Mouse (Mus musculus): ENCODE data around the gene Cope.

Gene Cope

DNA sequence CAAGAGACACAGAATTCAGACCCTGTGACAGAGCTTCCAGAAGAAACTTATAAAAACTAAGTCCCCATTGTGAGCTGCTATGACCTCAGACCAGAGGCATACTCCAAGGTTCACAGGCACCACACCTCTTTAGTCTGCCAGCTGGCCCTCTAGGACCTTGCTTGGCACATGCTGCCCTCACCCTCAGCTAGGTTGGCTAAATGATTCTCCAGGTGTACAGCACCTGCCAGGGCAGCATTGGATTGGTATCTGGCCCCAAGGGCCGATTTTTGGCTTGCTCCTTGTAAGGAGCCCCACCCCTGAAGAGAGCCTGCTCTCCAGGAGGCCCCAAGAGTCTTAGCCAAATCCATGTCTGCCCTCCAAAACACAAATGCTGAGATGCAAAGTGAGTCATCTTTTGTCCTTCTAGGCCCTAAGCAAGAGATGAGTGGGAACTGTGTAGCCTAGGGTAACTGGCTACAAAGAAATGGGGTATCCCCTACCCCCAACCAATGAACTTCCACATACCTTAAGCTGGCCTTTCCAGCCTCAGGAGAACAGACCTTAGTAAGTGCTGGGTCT is 45.6 kb downstream of the Cope start:
- in situ Hi-C loops (cut with MboI, MseI): no loop called here

DNA sequence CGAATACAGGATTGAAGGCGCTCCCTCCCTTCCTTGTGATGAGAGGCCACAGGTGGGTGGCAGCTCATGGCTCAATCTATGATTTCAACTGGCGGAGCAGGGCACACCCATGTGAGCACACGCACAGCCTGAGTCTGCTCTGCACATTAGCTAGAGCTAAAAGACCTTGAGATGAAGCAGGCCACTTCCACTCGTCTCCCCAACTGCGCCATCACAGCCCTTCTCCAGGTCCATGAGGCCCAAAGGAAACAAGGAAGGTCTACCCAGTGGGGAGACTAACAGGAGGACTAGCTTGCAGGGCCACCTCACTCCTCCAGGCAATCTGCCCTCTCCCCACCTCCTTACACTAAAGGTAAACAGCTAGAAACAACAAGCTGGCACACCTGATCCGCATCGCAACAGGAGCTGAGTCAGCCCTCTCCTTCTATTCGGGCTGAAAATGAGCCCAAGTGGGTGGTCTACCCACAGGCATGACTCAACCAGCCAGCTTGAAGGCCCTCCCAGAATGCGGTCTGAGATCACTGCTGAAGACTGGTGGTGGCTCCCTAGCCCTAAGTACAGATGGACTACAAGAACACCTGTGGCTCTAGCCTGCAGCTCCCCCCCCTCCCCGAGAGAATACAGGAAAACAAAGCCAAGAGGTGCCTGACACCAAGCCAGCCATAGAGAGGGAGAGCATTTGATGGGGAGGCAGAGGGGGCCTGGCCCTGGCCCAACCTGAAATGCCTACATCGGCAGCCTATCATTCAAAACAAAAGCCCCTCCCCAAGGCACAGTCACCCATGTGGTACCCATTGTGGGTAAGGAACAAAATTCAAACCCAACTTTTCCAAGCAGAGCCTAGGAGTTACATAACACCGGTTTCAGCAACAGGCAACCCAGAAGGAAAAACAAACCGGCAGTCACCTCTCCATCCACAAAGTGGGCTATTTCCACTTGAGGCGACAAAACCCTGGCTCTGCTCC is 49.0 kb downstream of the Cope start:
- in situ Hi-C loops (cut with MboI, MseI): loop anchor here (25.0 kb wide), 1 partner anchor 1111 kb away; the partner anchor contains the start of genes Abhd8, Dda1 and Mrpl34

DNA sequence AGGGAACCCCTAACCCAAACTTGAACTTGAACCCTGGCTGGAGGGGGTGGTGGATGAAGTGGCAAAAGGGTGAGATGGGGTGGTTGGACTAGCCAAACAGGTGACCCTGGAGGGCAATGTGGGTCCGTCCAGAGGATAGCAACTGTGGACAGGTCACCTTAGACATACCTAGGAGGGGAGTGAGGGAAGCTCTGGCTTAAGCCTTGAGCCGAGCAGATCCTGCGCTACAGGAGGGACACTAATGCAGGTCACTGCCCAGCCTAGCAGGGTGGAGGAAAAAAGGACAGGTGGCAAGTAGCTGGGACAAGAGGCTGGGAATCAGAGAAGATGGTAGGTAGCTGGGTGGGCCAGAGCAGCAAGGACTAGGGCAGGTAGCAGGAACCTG is 49.7 kb downstream of the Cope start:
- in situ Hi-C loops (cut with MboI, MseI): loop anchor here (25.0 kb wide), 1 partner anchor 1110 kb away; the partner anchor contains the start of genes Abhd8, Dda1 and Mrpl34

DNA sequence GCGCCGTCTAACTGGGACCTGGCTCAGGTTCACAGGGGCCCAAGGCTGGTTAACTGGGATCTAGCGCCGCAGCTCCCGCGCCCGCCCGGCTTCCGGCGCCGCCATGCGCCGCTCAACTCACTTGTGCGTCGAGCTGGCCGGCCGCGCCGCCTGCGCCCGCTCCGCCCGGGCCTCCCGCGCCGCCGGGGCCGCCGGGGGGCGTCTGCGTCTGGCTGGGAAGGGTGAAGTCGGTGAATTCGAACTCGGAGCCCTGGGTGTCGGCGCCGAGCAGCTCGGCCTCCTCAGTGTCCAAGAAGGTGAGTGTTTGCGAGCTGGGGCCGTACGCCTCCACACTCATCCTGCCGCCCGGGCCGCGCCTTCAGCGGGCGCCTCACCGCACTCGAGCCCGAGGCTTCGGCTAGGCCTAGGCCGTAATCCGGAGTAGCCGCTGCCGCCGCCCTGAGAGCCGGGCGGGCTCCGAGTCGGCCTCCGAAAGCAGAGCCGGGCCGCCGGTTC is 50.4 kb downstream of the Cope start:
- in situ Hi-C loops (cut with MboI, MseI): loop anchor here (25.0 kb wide), 1 partner anchor 1110 kb away; the partner anchor contains the start of genes Abhd8, Dda1 and Mrpl34

DNA sequence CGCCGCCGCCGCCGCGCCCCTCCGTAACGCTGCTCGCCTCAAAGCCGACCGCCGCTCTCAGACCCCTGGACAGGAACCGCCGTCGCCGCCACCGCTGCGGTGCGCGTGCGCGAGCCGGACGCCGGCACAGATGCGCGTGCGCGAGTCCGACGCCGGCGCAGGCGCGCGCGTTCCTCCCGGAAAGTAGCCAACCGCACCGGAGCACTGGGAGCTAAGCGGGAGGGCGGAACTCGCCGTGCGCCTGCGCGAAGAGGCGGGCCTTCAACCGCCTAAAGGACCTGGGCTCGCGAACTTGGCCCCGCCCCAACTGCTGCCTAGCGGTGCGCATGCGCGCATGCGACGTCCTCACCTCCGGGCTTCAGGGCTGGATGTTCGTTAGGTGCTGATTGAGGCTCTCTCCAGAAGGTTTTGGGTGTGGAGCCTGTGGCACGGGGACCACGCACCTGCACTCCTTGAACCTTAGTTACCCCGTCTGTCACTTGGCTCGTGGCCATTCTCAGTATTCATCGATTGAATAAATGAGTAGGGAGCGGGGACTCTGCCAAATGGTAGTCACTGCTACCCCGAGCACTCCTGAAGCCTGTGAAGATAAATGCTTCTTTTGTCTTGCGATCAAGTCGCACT is 51.0 kb downstream of the Cope start, which contains the start of gene Upf1:
TSS of gene Upf1 (minus strand) at position 85 of the 624 bp plus-strand sequence.
- in situ Hi-C loops (cut with MboI, MseI): loop anchor here (25.0 kb wide), 1 partner anchor 1109 kb away; the partner anchor contains the start of genes Abhd8, Dda1 and Mrpl34

DNA sequence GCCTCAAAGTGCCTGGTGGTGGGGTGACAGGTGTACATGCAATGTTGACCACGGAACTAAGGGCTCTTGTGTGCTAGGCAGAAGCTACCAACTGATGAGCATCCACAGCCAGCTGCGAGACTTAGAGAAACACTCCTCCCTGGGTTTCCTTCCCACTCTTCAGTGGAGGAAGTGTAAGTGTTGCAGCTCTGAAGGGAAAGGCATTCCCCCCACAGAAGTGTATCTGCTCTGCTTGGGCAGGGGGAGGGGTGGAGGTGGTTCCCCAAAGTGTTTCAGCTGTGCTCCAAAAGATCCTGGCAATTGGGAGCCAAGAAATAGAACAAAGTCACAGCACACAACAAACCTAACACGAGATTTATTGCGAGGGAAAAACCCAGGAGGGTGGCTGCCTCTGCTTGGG is 51.7 kb downstream of the Cope start:
- in situ Hi-C loops (cut with MboI, MseI): loop anchor here (25.0 kb wide), 1 partner anchor 1108 kb away; the partner anchor contains the start of genes Abhd8, Dda1 and Mrpl34

DNA sequence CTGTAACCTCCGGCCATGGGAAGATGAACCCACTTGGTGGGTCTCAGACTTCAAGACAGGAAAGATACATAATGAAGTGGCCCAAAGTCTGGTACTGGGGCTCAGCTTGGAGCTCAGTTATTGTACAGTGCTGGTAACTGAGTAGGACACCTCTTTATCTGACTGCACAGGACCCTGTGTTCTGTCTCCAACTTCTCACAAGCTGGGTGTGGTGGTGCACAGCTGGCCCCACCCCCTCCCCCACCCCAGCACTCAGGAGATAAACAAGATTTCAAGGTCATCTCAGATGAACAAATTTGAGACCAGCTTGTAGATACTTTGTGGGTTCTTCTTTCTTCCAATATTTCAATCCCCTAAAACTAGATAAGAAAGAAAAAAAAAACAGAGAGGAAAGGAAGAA is 53.8 kb downstream of the Cope start:
- in situ Hi-C loops (cut with MboI, MseI): loop anchor here (25.0 kb wide), 1 partner anchor 1106 kb away; the partner anchor contains the start of genes Abhd8, Dda1 and Mrpl34

DNA sequence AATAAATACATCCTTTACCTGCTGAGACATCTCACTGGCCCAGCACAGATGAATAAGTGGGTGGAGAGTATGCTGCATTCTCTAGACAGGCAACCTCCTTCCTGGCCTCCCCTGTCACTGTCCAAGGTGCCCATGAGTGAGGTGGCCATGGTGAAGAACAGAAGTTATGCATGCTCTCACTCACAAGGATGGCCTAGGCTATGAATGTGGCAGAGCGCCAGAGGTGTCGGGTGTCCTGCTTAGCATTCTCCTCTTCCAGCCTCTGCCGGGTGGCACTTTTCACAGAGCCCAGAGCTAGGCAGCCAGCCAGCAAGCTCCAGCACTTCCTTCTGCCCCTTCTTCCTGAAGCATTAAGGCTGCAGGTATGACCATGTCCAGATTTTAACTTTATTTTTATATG is 57.1 kb downstream of the Cope start:
- in situ Hi-C loops (cut with MboI, MseI): loop anchor here (25.0 kb wide), 1 partner anchor 1103 kb away; the partner anchor contains the start of genes Abhd8, Dda1 and Mrpl34

DNA sequence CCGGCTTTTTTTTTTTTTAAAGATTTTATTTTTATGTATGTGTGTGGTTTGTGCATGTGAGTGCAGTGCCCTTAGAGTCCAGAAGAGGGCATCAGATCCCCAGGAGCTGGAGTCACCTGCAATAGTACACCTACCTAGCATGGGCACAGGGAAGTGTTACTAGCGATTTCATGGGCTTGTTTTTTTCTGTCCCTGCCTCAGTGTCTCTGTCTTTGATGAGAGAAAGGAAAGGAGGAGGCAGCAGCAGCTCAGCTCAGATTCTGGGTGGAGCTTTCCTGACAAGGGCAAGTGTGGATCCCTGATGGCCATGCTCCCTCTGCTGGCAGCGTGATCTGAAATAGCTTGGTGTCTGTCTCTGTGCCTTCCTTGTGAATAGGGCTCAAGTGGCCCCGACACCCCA is 58.5 kb downstream of the Cope start:
- in situ Hi-C loops (cut with MboI, MseI): loop anchor here (10.0 to 25.0 kb wide), 2 partner anchors 394 to 1102 kb away; partner anchors contain the start of genes Abhd8, Dda1, Mrpl34 and Rab3a

DNA sequence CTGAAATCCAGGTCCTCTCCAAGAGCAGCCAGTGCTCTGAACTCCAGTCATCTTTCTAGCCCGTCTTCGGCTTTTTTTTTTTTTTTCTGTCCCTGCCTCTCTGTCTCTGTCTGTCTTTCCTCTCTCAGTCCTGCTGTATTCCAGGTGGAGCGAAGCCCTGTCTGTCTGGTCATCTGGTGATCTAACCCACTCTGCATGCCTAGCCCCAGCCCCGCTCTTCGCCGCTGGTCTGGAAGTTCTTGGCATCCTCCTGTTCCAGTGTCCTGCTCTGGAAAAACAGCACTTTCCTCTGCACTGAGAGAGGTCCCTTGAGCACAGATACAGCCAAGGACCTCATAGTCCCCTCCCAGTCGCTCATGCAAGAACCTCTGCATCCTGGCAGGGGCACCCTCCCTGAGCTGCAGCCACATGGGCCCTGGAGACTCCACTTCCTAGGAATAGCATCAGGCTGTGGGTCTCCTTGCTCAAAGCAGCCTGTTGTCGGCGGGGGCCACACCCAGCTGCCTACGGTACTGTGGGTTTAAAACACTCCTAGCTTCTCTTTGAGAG is 59.2 kb downstream of the Cope start:
- in situ Hi-C loops (cut with MboI, MseI): loop anchor here (10.0 to 25.0 kb wide), 2 partner anchors 393 to 1101 kb away; partner anchors contain the start of genes Abhd8, Dda1, Mrpl34 and Rab3a
